Mouse (Mus musculus) midbrain, embryonic 16.5 days (tissue): ENCODE measurements at regions not wholly inside any gene's neighbourhood (a gene's known extent, or its start where the extent isn't known, plus 50 kb on each side); places are given as distances from the start of the nearest gene placed in this dataset.

Experiments used
- ATAC-seq: fragments of 200-750 bp; cut with Nextera tagmentation; 2 replicates; pipeline ENCODE4 v1.8.0; 2017; ENCODE audit warnings: moderate TSS enrichment
- H3K27ac ChIP-seq: fragments of 300-500 bp; sonication (generic); 2 replicates; pipeline ENCODE4 v1.5.1; 2014; ENCODE audit warnings: mild to moderate bottlenecking, low read length, mixed read lengths
- H3K27me3 ChIP-seq: fragments of 300-500 bp; sonication (generic); 2 replicates; pipeline ENCODE4 v1.6.1; 2014; ENCODE audit warnings: low read depth, low read length, mixed read lengths; ENCODE audit not compliant: control insufficient read depth, insufficient read depth
- H3K36me3 ChIP-seq: fragments of 300-500 bp; sonication (generic); 2 replicates; pipeline ENCODE4 v1.6.1; 2014; ENCODE audit warnings: mild to moderate bottlenecking, low read length, moderate library complexity, mixed read lengths; ENCODE audit not compliant: control insufficient read depth, insufficient read depth
- H3K4me1 ChIP-seq: fragments of 300-500 bp; sonication (generic); 2 replicates; pipeline ENCODE4 v1.6.1; 2014; ENCODE audit warnings: mild to moderate bottlenecking, low read length, mixed read lengths; ENCODE audit not compliant: control insufficient read depth, insufficient read depth
- H3K4me2 ChIP-seq: fragments of 300-500 bp; sonication (generic); 2 replicates; pipeline ENCODE4 v1.6.1; 2014; ENCODE audit warnings: mild to moderate bottlenecking, low read length, mixed read lengths
- H3K4me3 ChIP-seq: fragments of 300-500 bp; sonication (generic); 2 replicates; pipeline ENCODE4 v1.5.1; 2014; ENCODE audit warnings: low read depth, mild to moderate bottlenecking, low read length, moderate library complexity, mixed read lengths
- H3K9ac ChIP-seq: fragments of 300-500 bp; sonication (generic); 2 replicates; pipeline ENCODE4 v1.6.1; 2014; ENCODE audit warnings: low read depth, low read length, mixed read lengths
- H3K9me3 ChIP-seq: fragments of 300-500 bp; sonication (generic); replicated peaks from 2 replicates; pipeline ENCODE4 v1.6.1; 2014; ENCODE audit warnings: mild to moderate bottlenecking, low read length, mixed read lengths; ENCODE audit not compliant: control insufficient read depth, poor library complexity, severe bottlenecking
- WGBS: fragments of 180-500 bp; shearing (Covaris S2); extraction: QIAGEN DNeasy Blood & Tissue Kit; methylation state at CpG from one replicate; pipeline ENCODE4 v1.1.7; 2014; 5-methylcytosine and 5-hydroxymethylcytosine counted together

- Histone ChIP-seq H3K9me3 (no peaks in the 10 kb centered on the region), H3K4me3 (no peak overlapping the region), H3K27me3 (no peaks in the 10 kb centered on the region), H3K4me1 (no peaks in the 10 kb centered on the region), H3K9ac (no peak overlapping the region), H3K27ac (no peak overlapping the region), H3K36me3 (no peaks in the 10 kb centered on the region), H3K4me2 (no peak overlapping the region)
- WGBS: 83% methylated on average over 1 of the region's 1 CpGs
- ATAC-seq: no peak
Measured at GRCm38 (mm10) chr14:106225401-106225800, 119.4 kb downstream of the Trim52 start.

- Histone ChIP-seq H3K4me2 (no peak overlapping the region), H3K4me3 (no peak overlapping the region), H3K27ac (no peak overlapping the region), H3K27me3 (no peaks in the 10 kb centered on the region), H3K9ac (no peak overlapping the region), H3K4me1 (no peaks in the 10 kb centered on the region), H3K9me3 (no peaks in the 10 kb centered on the region), H3K36me3 (no peaks in the 10 kb centered on the region)
- WGBS: 90% methylated on average over 5 of the region's 5 CpGs
- ATAC-seq: no peak
Measured at GRCm38 (mm10) chr14:106241721-106242405, 135.9 kb downstream of the Trim52 start.

GRCm38 (mm10) chr14:106259396-106260108, 153.6 kb downstream of the Trim52 start:
- Histone ChIP-seq H3K4me3 (no peak overlapping the region), H3K9me3 (no peaks in the 10 kb centered on the region), H3K27ac (no peak overlapping the region), H3K9ac (no peak overlapping the region), H3K4me1 (no peaks in the 10 kb centered on the region), H3K27me3 (no peaks in the 10 kb centered on the region), H3K36me3 (no peaks in the 10 kb centered on the region), H3K4me2 (no peak overlapping the region)
- no peak for ATAC-seq
- WGBS: 78% methylated on average over 4 of the region's 4 CpGs

GRCm38 (mm10) chr14:106265290-106265689, 159.3 kb downstream of the Trim52 start:
- WGBS: 98% methylated on average over 3 of the region's 3 CpGs
- Histone ChIP-seq H3K27me3 (no peaks in the 10 kb centered on the region), H3K9ac (no peak overlapping the region), H3K27ac (no peak overlapping the region), H3K4me1 (no peaks in the 10 kb centered on the region), H3K9me3 (no peaks in the 10 kb centered on the region), H3K36me3 (no peaks in the 10 kb centered on the region), H3K4me2 (no peak overlapping the region), H3K4me3 (no peak overlapping the region)
- ATAC-seq: no peak

GRCm38 (mm10) chr14:106267679-106268561, 161.9 kb downstream of the Trim52 start:
- no peak overlapping the region for H3K27ac ChIP-seq
- no peaks in the 10 kb centered on the region for H3K9me3 ChIP-seq
- no peaks in the 10 kb centered on the region for H3K4me1 ChIP-seq
- no peaks in the 10 kb centered on the region for H3K36me3 ChIP-seq
- no peak overlapping the region for H3K4me3 ChIP-seq
- no peaks in the 10 kb centered on the region for H3K27me3 ChIP-seq
- 84% methylated on average over 12 of the region's 12 CpGs for WGBS
- no peak for ATAC-seq
- H3K4me2 ChIP-seq: no peak overlapping the region
- no peak overlapping the region for H3K9ac ChIP-seq

GRCm38 (mm10) chr14:106269680-106270079, 163.7 kb downstream of the Trim52 start:
- no peak overlapping the region for H3K27ac ChIP-seq
- WGBS: 76% methylated on average over 6 of the region's 6 CpGs
- no peak for ATAC-seq

GRCm38 (mm10) chr14:106313558-106313957, 207.6 kb downstream of the Trim52 start:
- Histone ChIP-seq H3K9ac (no peak overlapping the region), H3K4me2 (no peak overlapping the region), H3K36me3 (no peaks in the 10 kb centered on the region), H3K27me3 (no peaks in the 10 kb centered on the region), H3K27ac (no peak overlapping the region), H3K4me3 (no peak overlapping the region), H3K9me3 (no peaks in the 10 kb centered on the region), H3K4me1 (no peaks in the 10 kb centered on the region)
- 30% methylated on average over 8 of the region's 8 CpGs for WGBS
- ATAC-seq: no peak

More at GRCm38 (mm10) chr14:106269680-106270079, 163.7 kb downstream of the Trim52 start:
- Histone ChIP-seq H3K4me2 (no peak overlapping the region), H3K4me3 (no peak overlapping the region), H3K4me1 (no peaks in the 10 kb centered on the region), H3K9ac (no peak overlapping the region), H3K36me3 (no peaks in the 10 kb centered on the region), H3K9me3 (no peaks in the 10 kb centered on the region), H3K27me3 (no peaks in the 10 kb centered on the region)

GRCm38 (mm10) chr14:106314079-106314551, 208.1 kb downstream of the Trim52 start:
- no peak for ATAC-seq

More at GRCm38 (mm10) chr14:106314079-106314551, 208.1 kb downstream of the Trim52 start:
- Histone ChIP-seq H3K9ac (no peak overlapping the region), H3K9me3 (no peaks in the 10 kb centered on the region), H3K27me3 (no peaks in the 10 kb centered on the region), H3K36me3 (no peaks in the 10 kb centered on the region), H3K4me3 (no peak overlapping the region), H3K4me2 (no peak overlapping the region), H3K4me1 (no peaks in the 10 kb centered on the region), H3K27ac (no peak overlapping the region)
- WGBS: 34% methylated on average over 9 of the region's 9 CpGs
